Mouse (Mus musculus): Measurements from ENCODE around the gene Cdca5. TPM values are rescaled to one million over a fixed set of nuclear protein-coding genes. Genes with fewer than 3 reads are reported as not detected.

The Cdca5 gene
- polyA plus RNA-seq, 1 experiment: 50.5 TPM

DNA sequence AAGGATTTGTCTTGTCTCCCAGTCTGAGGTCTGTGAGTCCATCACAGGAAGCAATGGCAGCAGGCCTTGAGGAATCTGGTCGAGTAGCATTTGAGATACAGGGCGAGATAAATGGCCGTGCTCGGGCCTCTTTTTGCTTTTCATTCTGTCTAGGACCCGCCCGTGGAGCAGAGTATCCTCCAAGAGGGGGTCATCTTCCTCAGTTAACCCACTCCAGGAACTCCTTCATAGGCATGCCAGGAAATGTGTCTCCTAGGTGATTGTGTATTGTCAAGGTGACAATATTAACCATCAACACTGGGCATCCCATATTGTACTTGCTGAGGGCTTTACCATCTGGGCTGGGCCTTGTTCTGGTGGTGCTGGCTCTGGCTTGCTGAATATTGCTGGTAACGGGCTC lies 9.3 kb downstream of the Cdca5 start, which contains the start of gene AC131692.1:
TSS of gene AC131692.1 (plus strand) at position 301 of the 400 bp plus-strand sequence.
- Histone ChIP-seq H3K4me3 (ENCODE audit: low read depth, low read length) (no peak within 1 kb of the TSS), H3K27ac (ENCODE audit: insufficient read depth, low read length) (no peak within 1 kb of the TSS), H3K4me1 (ENCODE audit: control insufficient read depth, insufficient read depth, low read length) (no peaks in the 10 kb centered on the region), H3K9ac (ENCODE audit: low read depth, poor library complexity, severe bottlenecking) (no peak within 1 kb of the TSS), H3K36me3 (ENCODE audit: control insufficient read depth, insufficient read depth, low read length, poor library complexity, severe bottlenecking) (peaks cover 59% of the 10 kb centered on the region), H3K9me3 (replicated peaks; ENCODE audit: control insufficient read depth, insufficient read depth, low read length, poor library complexity, severe bottlenecking) (no peaks in the 10 kb centered on the region), H3K27me3 (ENCODE audit: control insufficient read depth, insufficient read depth, low read length, poor library complexity, severe bottlenecking) (no peaks in the 10 kb centered on the region)
- TF ChIP-seq POLR2A (IDR thresholded peaks at IDR 0.05; ENCODE audit: insufficient read depth, low read length) (no peak), CTCF (IDR thresholded peaks at IDR 0.05; ENCODE audit: low read depth, low read length) (no peak), EP300 (IDR thresholded peaks at IDR 0.05; ENCODE audit: insufficient read depth, low read depth, low read length) (no peak)

DNA sequence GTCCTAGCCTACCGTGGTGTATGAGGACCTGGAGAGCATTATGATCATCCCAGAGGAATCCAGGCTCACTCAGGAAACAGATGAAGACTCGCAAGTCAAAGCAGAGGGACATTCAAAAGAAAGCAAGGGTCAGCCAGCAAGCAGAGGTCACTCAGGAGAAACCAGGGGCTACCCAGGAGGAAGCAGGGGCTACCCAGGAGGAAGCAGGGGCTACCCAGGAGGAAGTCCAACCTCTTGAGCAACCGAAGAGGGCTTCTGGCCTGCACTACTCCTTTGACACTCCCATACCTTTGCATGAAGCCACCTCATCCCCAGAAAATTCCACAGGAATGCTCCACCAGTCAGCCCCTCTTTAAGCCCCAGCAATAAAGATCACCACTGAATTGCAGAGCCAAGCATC lies 13.1 kb downstream of the Cdca5 start:
- no peak for TF ChIP-seq CTCF (IDR thresholded peaks at IDR 0.05; ENCODE audit: low read depth, low read length)
- no peak for TF ChIP-seq POLR2A (IDR thresholded peaks at IDR 0.05; ENCODE audit: insufficient read depth, low read length)
- TF ChIP-seq EP300 (IDR thresholded peaks at IDR 0.05; ENCODE audit: insufficient read depth, low read depth, low read length): no peak
- H3K4me3 ChIP-seq (ENCODE audit: low read depth, low read length): no peak overlapping the region
- H3K9ac ChIP-seq (ENCODE audit: low read depth, poor library complexity, severe bottlenecking): no peak overlapping the region
- H3K4me1 ChIP-seq (ENCODE audit: control insufficient read depth, insufficient read depth, low read length): peaks cover 2% of the 10 kb centered on the region
- H3K9me3 ChIP-seq (replicated peaks; ENCODE audit: control insufficient read depth, insufficient read depth, low read length, poor library complexity, severe bottlenecking): no peaks in the 10 kb centered on the region
- no peaks in the 10 kb centered on the region for H3K27me3 ChIP-seq (ENCODE audit: control insufficient read depth, insufficient read depth, low read length, poor library complexity, severe bottlenecking)
- H3K36me3 ChIP-seq (ENCODE audit: control insufficient read depth, insufficient read depth, low read length, poor library complexity, severe bottlenecking): peaks cover 34% of the 10 kb centered on the region
- H3K27ac ChIP-seq (ENCODE audit: insufficient read depth, low read length): no peak overlapping the region

DNA sequence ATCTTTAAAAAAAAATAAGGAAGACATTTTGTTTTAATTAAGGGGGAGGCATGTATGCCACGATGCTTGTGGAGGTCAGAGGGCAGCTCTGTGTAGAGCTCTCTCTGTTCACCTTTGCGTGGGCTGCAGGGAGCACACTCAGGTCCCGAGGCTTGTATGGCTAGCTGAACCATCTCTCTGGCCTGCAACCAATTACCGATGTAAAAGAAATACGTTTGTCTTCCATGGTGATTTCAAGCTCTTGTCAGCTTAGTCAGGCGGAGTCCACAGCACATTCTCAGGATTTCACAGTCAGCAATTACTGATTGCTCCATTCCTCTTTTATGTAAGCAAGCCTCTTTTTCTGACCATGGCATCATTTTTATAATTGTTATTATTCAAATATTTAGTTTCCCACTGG lies 16.4 kb downstream of the Cdca5 start:
- H3K4me3 ChIP-seq (ENCODE audit: low read depth, low read length): no peak overlapping the region
- no peaks in the 10 kb centered on the region for H3K27me3 ChIP-seq (ENCODE audit: control insufficient read depth, insufficient read depth, low read length, poor library complexity, severe bottlenecking)
- H3K27ac ChIP-seq (ENCODE audit: insufficient read depth, low read length): no peak overlapping the region
- H3K9me3 ChIP-seq (replicated peaks; ENCODE audit: control insufficient read depth, insufficient read depth, low read length, poor library complexity, severe bottlenecking): no peaks in the 10 kb centered on the region
- H3K9ac ChIP-seq (ENCODE audit: low read depth, poor library complexity, severe bottlenecking): no peak overlapping the region
- TF ChIP-seq POLR2A (IDR thresholded peaks at IDR 0.05; ENCODE audit: insufficient read depth, low read length) (no peak), EP300 (IDR thresholded peaks at IDR 0.05; ENCODE audit: insufficient read depth, low read depth, low read length) (no peak), CTCF (IDR thresholded peaks at IDR 0.05; ENCODE audit: low read depth, low read length) (no peak)
- H3K36me3 ChIP-seq (ENCODE audit: control insufficient read depth, insufficient read depth, low read length, poor library complexity, severe bottlenecking): peaks cover 20% of the 10 kb centered on the region
- H3K4me1 ChIP-seq (ENCODE audit: control insufficient read depth, insufficient read depth, low read length): peaks cover 2% of the 10 kb centered on the region

DNA sequence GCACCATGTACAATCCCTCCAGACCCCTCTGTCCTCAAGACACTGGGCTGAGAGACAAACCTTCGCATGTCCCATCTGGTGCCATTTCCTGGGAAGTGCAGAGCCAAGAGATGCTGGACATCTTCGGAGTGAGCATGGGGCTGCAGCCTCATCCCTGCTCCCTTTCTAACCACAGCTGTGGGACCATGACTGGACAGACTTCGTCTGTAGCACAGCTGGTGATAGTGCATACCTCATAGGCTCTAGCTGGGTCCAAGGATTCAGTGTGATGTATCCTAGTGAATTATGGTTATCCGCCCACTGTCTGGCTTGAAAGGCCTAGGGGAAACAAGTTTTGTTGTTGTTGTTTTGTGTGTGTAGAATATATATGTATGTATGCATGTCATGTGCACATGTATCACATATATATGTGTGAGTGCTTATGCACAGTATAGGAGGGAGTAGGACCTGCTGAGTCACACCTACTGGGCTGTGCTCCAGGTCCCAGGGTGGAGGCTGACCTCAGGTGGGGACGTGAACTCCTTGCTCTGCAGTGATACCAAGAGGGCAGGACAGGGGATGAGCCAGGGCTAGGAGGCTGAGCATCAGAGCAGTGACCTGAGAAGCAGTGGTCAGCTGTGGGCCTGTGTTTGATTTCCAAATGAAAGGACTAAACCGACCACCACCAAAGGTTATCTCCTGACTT lies 17.5 kb downstream of the Cdca5 start:
- H3K4me1 ChIP-seq (ENCODE audit: control insufficient read depth, insufficient read depth, low read length): peaks cover 2% of the 10 kb centered on the region
- H3K36me3 ChIP-seq (ENCODE audit: control insufficient read depth, insufficient read depth, low read length, poor library complexity, severe bottlenecking): peaks cover 11% of the 10 kb centered on the region
- H3K27me3 ChIP-seq (ENCODE audit: control insufficient read depth, insufficient read depth, low read length, poor library complexity, severe bottlenecking): no peaks in the 10 kb centered on the region
- H3K9me3 ChIP-seq (replicated peaks; ENCODE audit: control insufficient read depth, insufficient read depth, low read length, poor library complexity, severe bottlenecking): no peaks in the 10 kb centered on the region
- H3K9ac ChIP-seq (ENCODE audit: low read depth, poor library complexity, severe bottlenecking): no peak overlapping the region
- TF ChIP-seq CTCF (IDR thresholded peaks at IDR 0.05; ENCODE audit: low read depth, low read length): no peak
- TF ChIP-seq POLR2A (IDR thresholded peaks at IDR 0.05; ENCODE audit: insufficient read depth, low read length): no peak
- TF ChIP-seq EP300 (IDR thresholded peaks at IDR 0.05; ENCODE audit: insufficient read depth, low read depth, low read length): no peak
- no peak overlapping the region for H3K27ac ChIP-seq (ENCODE audit: insufficient read depth, low read length)
- no peak overlapping the region for H3K4me3 ChIP-seq (ENCODE audit: low read depth, low read length)

DNA sequence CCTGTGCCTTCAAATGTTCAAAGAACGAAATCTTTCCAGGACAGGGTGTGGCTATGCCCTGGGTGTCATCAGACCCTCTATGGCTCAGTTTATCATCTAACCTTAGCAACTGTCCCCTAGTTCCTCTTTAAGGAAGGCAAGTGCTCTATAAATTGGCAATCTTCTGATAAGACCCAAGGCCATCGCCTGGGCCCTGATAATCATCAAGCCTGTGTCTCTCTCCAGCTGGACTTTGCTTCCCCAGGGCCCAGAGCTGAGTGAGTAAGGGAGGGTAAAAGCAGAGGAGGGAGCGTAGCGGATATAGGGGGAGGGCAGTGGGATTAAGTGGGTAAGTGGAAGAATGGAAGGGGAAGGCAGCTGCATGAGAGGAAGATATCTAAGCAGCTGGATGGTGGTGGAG lies 19.7 kb downstream of the Cdca5 start:
- H3K9me3 ChIP-seq (replicated peaks; ENCODE audit: control insufficient read depth, insufficient read depth, low read length, poor library complexity, severe bottlenecking): no peaks in the 10 kb centered on the region
- TF ChIP-seq CTCF (IDR thresholded peaks at IDR 0.05; ENCODE audit: low read depth, low read length) (no peak), EP300 (IDR thresholded peaks at IDR 0.05; ENCODE audit: insufficient read depth, low read depth, low read length) (no peak), POLR2A (IDR thresholded peaks at IDR 0.05; ENCODE audit: insufficient read depth, low read length) (no peak)
- H3K4me3 ChIP-seq (ENCODE audit: low read depth, low read length): no peak overlapping the region
- H3K27me3 ChIP-seq (ENCODE audit: control insufficient read depth, insufficient read depth, low read length, poor library complexity, severe bottlenecking): no peaks in the 10 kb centered on the region
- H3K4me1 ChIP-seq (ENCODE audit: control insufficient read depth, insufficient read depth, low read length): peaks cover 2% of the 10 kb centered on the region
- no peak overlapping the region for H3K9ac ChIP-seq (ENCODE audit: low read depth, poor library complexity, severe bottlenecking)
- H3K36me3 ChIP-seq (ENCODE audit: control insufficient read depth, insufficient read depth, low read length, poor library complexity, severe bottlenecking): 0 out of 2 replicates have a peak, but pooled peaks cover 5% of the 10 kb centered on the region
- H3K27ac ChIP-seq (ENCODE audit: insufficient read depth, low read length): no peak overlapping the region

DNA sequence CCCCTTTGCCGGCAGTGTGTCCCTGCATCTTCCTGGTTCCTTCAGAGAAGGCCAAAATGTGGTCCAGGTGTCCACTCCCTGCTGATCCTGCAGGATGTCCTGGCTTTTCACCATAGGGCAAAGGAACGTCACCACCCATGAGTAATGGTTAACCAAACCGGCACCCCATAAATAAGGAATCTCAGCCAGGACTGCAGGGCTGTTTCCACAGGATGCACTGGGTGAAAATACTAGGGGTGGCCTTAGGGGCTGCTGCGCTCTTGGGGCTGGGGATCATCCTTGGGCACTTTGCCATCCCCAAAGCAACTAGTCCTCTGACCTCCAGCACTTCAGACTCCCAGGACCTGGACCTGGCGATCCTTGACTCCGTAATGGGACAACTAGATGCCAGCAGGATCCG lies 20.8 kb downstream of the Cdca5 start, which contains the start of gene Naaladl1:
TSS of gene Naaladl1 (plus strand) at position 197 of the 400 bp plus-strand sequence.
- H3K9ac ChIP-seq (ENCODE audit: low read depth, poor library complexity, severe bottlenecking): no peak within 1 kb of the TSS
- peaks cover 2% of the 10 kb centered on the region for H3K4me1 ChIP-seq (ENCODE audit: control insufficient read depth, insufficient read depth, low read length)
- no peaks in the 10 kb centered on the region for H3K9me3 ChIP-seq (replicated peaks; ENCODE audit: control insufficient read depth, insufficient read depth, low read length, poor library complexity, severe bottlenecking)
- H3K27ac ChIP-seq (ENCODE audit: insufficient read depth, low read length): no peak within 1 kb of the TSS
- H3K27me3 ChIP-seq (ENCODE audit: control insufficient read depth, insufficient read depth, low read length, poor library complexity, severe bottlenecking): no peaks in the 10 kb centered on the region
- TF ChIP-seq CTCF (IDR thresholded peaks at IDR 0.05; ENCODE audit: low read depth, low read length) (no peak), EP300 (IDR thresholded peaks at IDR 0.05; ENCODE audit: insufficient read depth, low read depth, low read length) (no peak), POLR2A (IDR thresholded peaks at IDR 0.05; ENCODE audit: insufficient read depth, low read length) (no peak)
- H3K36me3 ChIP-seq (ENCODE audit: control insufficient read depth, insufficient read depth, low read length, poor library complexity, severe bottlenecking): 0 out of 2 replicates have a peak, but pooled peaks cover 3% of the 10 kb centered on the region
- H3K4me3 ChIP-seq (ENCODE audit: low read depth, low read length): no peak within 1 kb of the TSS

Measured in ES-Bruce4 (cell line).